Mouse (Mus musculus) cerebellum, adult (tissue): ENCODE measurements around the gene Sh3tc1.

Source experiments
- ATAC-seq: cut with Nextera tagmentation; 2 replicates; pipeline ENCODE4 v1.9.2; 2017; ENCODE audit warnings: mild to moderate bottlenecking, moderate library complexity, mixed read lengths; ENCODE audit not compliant: insufficient number of reproducible peaks, low FRiP score, low TSS enrichment

The Sh3tc1 gene

DNA sequence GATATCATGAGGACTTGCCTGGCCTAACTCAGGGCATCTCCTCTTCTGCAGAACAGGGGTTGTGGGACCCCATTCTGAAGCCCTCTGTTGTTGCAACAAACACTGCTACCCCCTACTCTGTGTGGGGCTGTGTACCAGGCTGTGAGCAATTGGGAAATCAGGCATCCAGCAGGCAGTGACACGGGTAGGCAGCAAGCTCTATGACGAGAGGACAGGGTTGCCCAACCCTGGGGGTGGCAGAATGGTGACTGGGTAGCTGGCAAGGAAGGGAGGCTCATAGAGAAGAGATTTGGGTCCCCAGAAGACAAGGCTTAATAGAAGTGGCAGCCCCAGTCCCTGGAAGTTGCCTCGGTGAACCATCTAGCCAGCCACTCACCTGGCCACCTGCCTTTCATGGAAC, 13.9 kb downstream of the Sh3tc1 start:
- no peak for ATAC-seq

DNA sequence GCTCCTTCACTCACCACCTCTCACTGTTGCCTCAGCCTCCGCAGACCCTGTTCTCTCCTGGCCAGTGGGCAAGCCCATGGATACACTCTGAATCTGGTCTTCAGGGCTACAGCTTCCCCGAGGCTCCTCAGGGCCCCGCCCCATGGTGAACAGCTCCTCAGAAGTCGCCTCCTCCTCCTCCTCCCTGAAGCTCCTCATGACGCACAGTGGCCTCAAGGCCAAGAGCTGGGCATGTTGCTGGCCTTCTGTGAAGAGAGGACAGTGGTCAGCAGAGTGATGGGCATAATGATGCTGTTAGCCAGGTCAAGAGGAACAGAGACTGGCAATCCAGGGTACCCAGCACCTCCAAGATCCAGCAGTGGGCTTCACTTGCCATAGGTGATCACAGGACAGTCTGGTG, 15.9 kb downstream of the Sh3tc1 start:
- no peak for ATAC-seq

DNA sequence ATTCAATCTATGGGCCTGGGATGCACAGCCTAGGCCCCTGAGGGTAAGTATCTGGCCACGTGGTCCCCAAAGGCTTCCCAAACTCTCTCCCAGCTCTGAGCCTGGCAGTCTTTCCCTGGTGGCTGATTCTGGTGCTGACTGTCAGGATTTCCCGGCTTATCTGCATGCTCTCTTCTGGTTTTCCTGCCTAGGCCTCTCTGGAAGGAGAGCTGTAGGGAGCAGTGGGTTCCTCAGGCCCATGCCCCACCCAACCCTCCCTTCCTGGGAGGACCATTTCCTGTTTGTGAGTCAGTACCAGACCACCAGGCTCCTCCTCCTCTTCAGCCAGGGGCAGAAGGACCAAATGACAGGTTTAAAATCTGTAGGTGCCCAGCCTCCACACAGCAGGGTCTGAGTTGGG, 17.1 kb downstream of the Sh3tc1 start:
- no peak for ATAC-seq

GRCm38 (mm10) chr5:35721933-35722332, 17.9 kb downstream of the Sh3tc1 start:
- no peak for ATAC-seq

DNA sequence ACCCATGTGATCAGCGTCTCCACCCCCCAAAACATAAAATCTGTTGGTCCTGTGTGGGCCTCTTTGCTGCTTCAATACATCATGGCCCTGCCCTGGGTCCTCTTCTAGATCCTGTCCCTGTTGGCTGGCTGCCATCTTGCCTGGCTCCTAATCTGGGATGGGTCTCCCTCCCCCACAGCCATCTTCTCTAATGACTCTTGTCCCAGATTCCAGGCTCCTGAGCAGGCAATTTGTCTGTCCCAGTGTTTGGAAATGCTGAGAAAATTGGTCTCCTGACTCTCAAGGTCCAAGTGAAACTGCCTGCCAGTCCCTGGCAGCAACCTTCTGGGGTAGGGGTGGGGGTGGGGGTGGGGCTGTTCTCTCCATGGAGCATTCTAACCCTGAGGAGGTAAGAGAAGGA, 19.9 kb downstream of the Sh3tc1 start:
- ATAC-seq = no peak

DNA sequence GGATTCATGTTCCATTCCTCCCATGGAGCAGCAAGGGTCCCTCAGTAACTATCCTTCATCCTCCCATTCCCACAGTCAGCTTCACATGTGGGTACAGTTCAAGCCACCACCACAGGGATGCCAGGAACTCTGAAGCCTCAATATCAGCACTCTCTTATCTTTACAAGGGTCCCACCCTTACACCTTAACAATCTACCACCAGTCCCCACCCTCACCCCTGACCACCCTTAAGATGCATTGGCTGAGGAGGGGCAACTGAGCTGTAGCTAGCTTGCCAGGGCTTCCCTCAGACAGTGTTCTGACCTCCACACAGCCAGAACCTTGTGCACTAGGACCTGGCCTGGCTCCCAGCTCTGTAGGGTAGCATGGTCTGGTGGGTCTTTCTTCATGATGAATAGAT, 20.4 kb downstream of the Sh3tc1 start:
- no peak for ATAC-seq

GRCm38 (mm10) chr5:35718817-35719216, 21.0 kb downstream of the Sh3tc1 start:
- ATAC-seq = no peak

- no peak for ATAC-seq
Observed at GRCm38 (mm10) chr5:35717946-35718345, 21.8 kb downstream of the Sh3tc1 start.

DNA sequence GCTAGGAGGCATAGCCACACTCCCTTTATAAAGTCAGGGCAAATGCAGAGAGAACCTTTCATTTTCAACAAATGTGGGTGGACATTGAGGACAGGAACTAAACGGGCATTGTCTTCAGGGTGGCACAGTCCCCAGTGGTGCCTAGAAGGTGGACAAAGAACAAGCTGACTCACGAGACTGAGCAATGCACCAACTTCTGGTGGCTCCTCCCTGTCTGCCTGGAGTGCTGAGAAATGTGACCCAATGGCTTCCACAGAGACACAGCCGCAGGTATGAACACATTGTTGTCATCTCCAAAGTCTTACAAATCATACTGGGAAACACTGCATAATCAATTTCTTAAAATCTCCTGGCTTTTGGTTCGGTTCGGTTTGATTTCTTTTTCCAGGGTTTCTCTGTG, 22.3 kb downstream of the Sh3tc1 start:
- ATAC-seq = no peak

- peak; percentile 90 for ATAC-seq
Observed at GRCm38 (mm10) chr5:35713649-35714354, 26.0 kb downstream of the Sh3tc1 start.

- no peak for ATAC-seq
Observed at GRCm38 (mm10) chr5:35712517-35712916, 27.3 kb downstream of the Sh3tc1 start.

- no peak for ATAC-seq
Observed at GRCm38 (mm10) chr5:35710931-35711330, 28.9 kb downstream of the Sh3tc1 start.

GRCm38 (mm10) chr5:35710481-35710880, 29.3 kb downstream of the Sh3tc1 start:
- ATAC-seq = no peak

- no peak for ATAC-seq
Observed at GRCm38 (mm10) chr5:35705411-35705810, 34.4 kb downstream of the Sh3tc1 start.

DNA sequence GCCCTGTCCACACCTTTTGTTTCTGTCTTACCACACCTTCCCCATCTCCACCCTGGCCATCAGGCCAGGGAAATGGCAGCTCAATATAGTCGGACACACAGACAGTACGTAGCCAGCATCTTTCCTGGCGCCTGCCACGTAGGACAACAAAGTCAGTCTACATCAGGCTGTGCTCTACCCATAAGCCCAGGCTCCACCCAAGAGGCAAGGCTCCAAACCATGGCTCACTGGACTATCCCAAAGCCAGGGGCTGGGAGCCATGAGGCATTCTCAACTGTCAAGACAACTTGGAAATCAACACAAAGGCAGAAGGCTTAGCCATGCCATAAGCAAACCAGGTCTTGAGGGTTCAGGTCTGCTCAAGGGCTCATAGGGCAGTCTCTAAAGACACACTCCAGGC, 36.0 kb downstream of the Sh3tc1 start:
- ATAC-seq = no peak

GRCm38 (mm10) chr5:35703183-35703582, 36.6 kb downstream of the Sh3tc1 start:
- ATAC-seq = no peak

GRCm38 (mm10) chr5:35702582-35703140, 37.1 kb downstream of the Sh3tc1 start:
- no peak for ATAC-seq

DNA sequence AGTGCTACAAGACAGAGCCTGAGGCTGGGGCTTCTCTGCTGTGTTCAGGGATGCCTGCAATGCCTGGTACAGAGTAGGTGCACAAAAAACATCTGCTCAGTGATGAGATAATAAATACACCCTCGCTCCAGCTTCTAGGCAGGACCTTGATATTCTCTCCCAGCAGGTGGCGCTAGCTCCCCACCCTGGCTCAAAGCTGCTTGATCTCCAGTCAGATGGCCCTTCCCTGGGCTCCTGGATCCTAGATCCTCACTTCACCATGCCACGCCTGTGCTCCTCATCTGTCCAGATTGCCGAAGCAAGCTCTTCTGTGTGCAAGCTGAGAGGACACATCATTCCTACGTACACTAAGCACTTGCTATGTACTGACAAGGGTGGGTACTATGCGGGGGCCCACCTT, 38.7 kb downstream of the Sh3tc1 start:
- peak; percentile 33; the same call in 1 of the 2 replicates for ATAC-seq

GRCm38 (mm10) chr5:35695815-35696214, 44.0 kb downstream of the Sh3tc1 start:
- ATAC-seq = no peak

GRCm38 (mm10) chr5:35693638-35694037, 46.1 kb downstream of the Sh3tc1 start:
- ATAC-seq = no peak

DNA sequence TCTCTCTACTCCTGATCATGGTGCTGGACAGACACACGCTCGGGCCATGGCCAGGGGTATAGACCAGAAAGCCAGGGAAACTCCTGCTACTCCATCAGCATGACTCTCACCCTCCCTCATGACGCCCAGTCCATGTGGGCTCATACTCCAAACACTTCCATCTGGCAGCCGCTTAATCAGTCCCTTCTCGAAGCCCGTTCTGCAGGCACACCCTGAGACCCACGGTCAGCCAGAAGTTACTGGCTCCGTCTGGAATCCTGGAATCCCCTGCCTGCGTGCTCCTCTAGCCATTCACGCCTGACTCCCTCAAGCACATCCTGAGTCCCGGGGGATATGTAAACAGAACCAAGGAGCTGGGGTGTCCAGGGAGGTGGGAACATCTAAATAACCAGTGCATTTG, 48.5 kb downstream of the Sh3tc1 start:
- ATAC-seq = no peak

GRCm38 (mm10) chr5:35690485-35691165, 49.2 kb downstream of the Sh3tc1 start:
- ATAC-seq = no peak
